Mouse (Mus musculus) thymus, adult 2 months (tissue): ENCODE data around the gene Mef2c. TPM values are rescaled to one million over a fixed set of nuclear protein-coding genes. Genes with fewer than 3 reads are reported as not detected.

ENCODE experiments used
- DNase-seq: peaks from one replicate; pipeline ENCODE4 v3.0.0; 2021
- H3K27ac ChIP-seq: fragments of 200-500 bp; 2 replicates; pipeline ENCODE4 v1.5.1; 2012; ENCODE audit warnings: low read length, control low read depth; ENCODE audit not compliant: control insufficient read depth, insufficient read depth
- H3K27me3 ChIP-seq: fragments of 200-500 bp; 2 replicates; pipeline ENCODE4 v1.6.1; 2012; ENCODE audit warnings: mild to moderate bottlenecking, low read length, moderate library complexity, mixed read lengths; ENCODE audit not compliant: control insufficient read depth, insufficient read depth
- H3K36me3 ChIP-seq: fragments of 200-500 bp; 2 replicates; pipeline ENCODE4 v1.6.1; 2012; ENCODE audit warnings: mild to moderate bottlenecking, low read length, moderate library complexity; ENCODE audit not compliant: control insufficient read depth, insufficient read depth
- H3K4me1 ChIP-seq: fragments of 200-500 bp; replicated peaks from 2 replicates; pipeline ENCODE4 v1.6.1; 2012; ENCODE audit warnings: low read length; ENCODE audit not compliant: control insufficient read depth, insufficient read depth
- H3K4me3 ChIP-seq: fragments of 200-500 bp; 2 replicates; pipeline ENCODE4 v1.5.1; 2012; ENCODE audit warnings: mild to moderate bottlenecking, low read length, control low read depth, moderate library complexity; ENCODE audit not compliant: control insufficient read depth, insufficient read depth
- CTCF ChIP-seq: fragments of 200-500 bp; IDR thresholded peaks from 2 replicates; pipeline ENCODE4 v1.5.1; 2012; ENCODE audit warnings: mild to moderate bottlenecking, control low read depth, low read length, moderate library complexity, borderline replicate concordance; ENCODE audit not compliant: control insufficient read depth, poor library complexity, insufficient read depth; ENCODE audit errors: extremely low read depth
- POLR2A ChIP-seq: fragments of 200-500 bp; IDR thresholded peaks from 2 replicates; pipeline ENCODE4 v1.6.1; 2012; ENCODE audit warnings: mild to moderate bottlenecking, low read length, control low read depth, moderate library complexity; ENCODE audit not compliant: control insufficient read depth, poor library complexity, insufficient read depth; ENCODE audit errors: extremely low read depth
- WGBS: fragments of 180-500 bp; shearing (Covaris S2); methylation state at CpG from one replicate; pipeline ENCODE4 v1.1.7; 2018; 5-methylcytosine and 5-hydroxymethylcytosine counted together
- polyA plus RNA-seq: library from polyadenylated mRNA; depleted of rRNA; stranded (reverse); fragments of >200 nt; gene quantifications from 2 replicates; pipeline ENCODE4 v1.2.3, GENCODE M21; 2012

The Mef2c gene
- polyA plus RNA-seq, 1 experiment: 7.0 TPM

GRCm38 (mm10) chr13:83661166-83661565 is 157.3 kb downstream of the Mef2c start:
- no peaks in the 10 kb centered on the region for H3K4me1 ChIP-seq
- no peaks in the 10 kb centered on the region for H3K36me3 ChIP-seq
- H3K27ac ChIP-seq: no peak overlapping the region
- no peaks in the 10 kb centered on the region for H3K27me3 ChIP-seq
- no peak for DNase-seq
- WGBS: 97% methylated on average over 7 of the region's 7 CpGs
- H3K4me3 ChIP-seq: no peak overlapping the region
- TF ChIP-seq CTCF (no peak), POLR2A (no peak)

GRCm38 (mm10) chr13:83662089-83662551 is 158.3 kb downstream of the Mef2c start:
- H3K4me3 ChIP-seq: no peak overlapping the region
- no peaks in the 10 kb centered on the region for H3K4me1 ChIP-seq
- TF ChIP-seq CTCF: no peak
- no peak for TF ChIP-seq POLR2A
- H3K27me3 ChIP-seq: no peaks in the 10 kb centered on the region
- 93% methylated on average over 14 of the region's 14 CpGs for WGBS
- H3K27ac ChIP-seq: no peak overlapping the region
- DNase-seq: no peak
- no peaks in the 10 kb centered on the region for H3K36me3 ChIP-seq

- Histone ChIP-seq H3K36me3 (no peaks in the 10 kb centered on the region), H3K27me3 (no peaks in the 10 kb centered on the region), H3K4me1 (no peaks in the 10 kb centered on the region), H3K27ac (no peak overlapping the region), H3K4me3 (no peak overlapping the region)
- DNase-seq: no peak
- 95% methylated on average over 7 of the region's 7 CpGs for WGBS
- TF ChIP-seq CTCF (no peak), POLR2A (no peak)
Observed at GRCm38 (mm10) chr13:83666179-83666578, 162.3 kb downstream of the Mef2c start.

- Histone ChIP-seq H3K27ac (no peak overlapping the region), H3K4me1 (no peaks in the 10 kb centered on the region), H3K27me3 (no peaks in the 10 kb centered on the region), H3K36me3 (no peaks in the 10 kb centered on the region), H3K4me3 (no peak overlapping the region)
- TF ChIP-seq CTCF (no peak), POLR2A (no peak)
- no peak for DNase-seq
- WGBS: 88% methylated on average over 3 of the region's 3 CpGs
Observed at GRCm38 (mm10) chr13:83667051-83667450, 163.2 kb downstream of the Mef2c start.

GRCm38 (mm10) chr13:83707611-83708010 is 203.8 kb downstream of the Mef2c start:
- H3K27ac ChIP-seq: no peak overlapping the region
- no peak for DNase-seq
- TF ChIP-seq CTCF (no peak), POLR2A (no peak)
- H3K27me3 ChIP-seq: no peaks in the 10 kb centered on the region
- H3K4me1 ChIP-seq: no peaks in the 10 kb centered on the region
- WGBS: 77% methylated on average over 2 of the region's 2 CpGs
- no peaks in the 10 kb centered on the region for H3K36me3 ChIP-seq
- no peak overlapping the region for H3K4me3 ChIP-seq

GRCm38 (mm10) chr13:83712778-83713380 is 209.0 kb downstream of the Mef2c start:
- no peak for DNase-seq
- H3K27me3 ChIP-seq: peaks cover 9% of the 10 kb centered on the region
- WGBS: 34% methylated on average over 5 of the region's 5 CpGs

More at GRCm38 (mm10) chr13:83712778-83713380, 209.0 kb downstream of the Mef2c start:
- Histone ChIP-seq H3K36me3 (no peaks in the 10 kb centered on the region), H3K4me3 (no peak overlapping the region), H3K4me1 (no peaks in the 10 kb centered on the region), H3K27ac (no peak overlapping the region)
- TF ChIP-seq POLR2A (no peak), CTCF (no peak)
